Mouse (Mus musculus): ENCODE measurements around the gene Gm12794.
"Not testable (repeated sequence)": the region's sequence is repeated elsewhere in the genome, so short reads cannot be mapped to it uniquely, and the experiment has no call there.

The Gm12794 gene

DNA sequence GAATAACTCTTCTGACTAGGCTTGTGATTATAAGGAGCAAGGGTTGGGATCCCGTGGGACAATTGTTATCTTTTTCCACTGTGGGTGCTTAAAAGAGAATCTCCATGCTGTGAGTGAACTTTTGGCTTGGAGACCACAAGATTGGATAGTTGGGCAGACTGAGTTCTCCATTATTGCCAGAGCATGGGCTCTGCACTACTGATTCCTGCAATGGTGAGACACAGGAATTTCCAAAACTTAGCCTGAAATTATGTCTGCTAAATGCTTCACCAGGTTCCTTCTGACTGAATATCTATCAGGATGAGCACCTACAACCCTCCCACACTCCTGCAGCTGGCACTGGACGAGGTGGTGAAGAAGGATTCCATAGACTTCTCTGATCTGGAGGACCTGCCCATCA lies at the start of gene Gm12794:
Gene Gm12794, plus strand, starts transcription at position 301 of the 400 bp plus-strand sequence.
- DNase-seq (ENCODE audit: low read depth, low spot score) = not testable (repeated sequence)

DNA sequence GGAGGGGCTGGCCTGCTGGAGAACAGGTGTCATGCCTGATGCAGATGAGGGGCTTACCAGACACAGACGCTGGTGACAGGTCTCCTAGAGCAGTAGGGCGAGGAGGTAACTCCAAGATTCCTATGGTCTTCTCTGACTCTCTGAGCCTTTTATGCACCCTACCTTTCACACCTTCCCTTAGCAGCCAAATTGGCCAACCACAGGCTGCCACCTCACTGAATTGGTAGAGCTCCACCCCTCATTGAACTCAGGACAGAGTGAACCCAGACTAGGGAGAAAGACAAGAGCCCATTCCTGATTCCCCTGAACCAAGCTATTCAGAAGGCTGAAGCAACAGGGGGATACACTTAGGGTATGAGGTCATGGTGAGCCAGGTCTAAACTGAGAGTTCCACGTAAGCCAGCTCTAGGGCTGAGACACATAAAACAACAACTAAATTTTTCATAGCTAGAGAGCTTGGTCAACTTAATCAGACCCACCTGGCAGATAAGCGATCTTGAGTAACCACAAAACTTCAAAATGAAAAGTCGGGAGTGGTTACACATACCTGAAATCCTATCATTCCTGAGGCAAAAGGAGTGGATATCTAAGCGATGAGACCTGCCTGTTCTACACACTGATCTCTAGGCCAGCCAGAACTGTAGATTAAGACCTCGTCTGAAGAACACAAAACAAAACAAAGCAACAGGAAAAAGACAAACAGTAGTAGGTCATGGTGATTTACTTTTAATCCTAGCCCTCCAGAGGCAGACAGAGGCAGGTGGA lies 46.4 kb upstream of the Gm12794 start, which contains the start of gene C130073F10Rik:
Gene C130073F10Rik, minus strand, starts transcription at position 134 of the 765 bp plus-strand sequence.
- DNase-seq (ENCODE audit: low read depth, low spot score) = peak; percentile 59

GRCm38 (mm10) chr4:101908821-101909220 lies 31.4 kb upstream of the Gm12794 start, which contains the start of gene Gm12800:
Gm12800 (plus strand) TSS chr4:101909121.
- not testable (repeated sequence) for DNase-seq (ENCODE audit: low read depth, low spot score)

GRCm38 (mm10) chr4:101980949-101981348 lies 40.7 kb downstream of the Gm12794 start, which contains the start of gene Gm12790:
Gm12790 (minus strand) TSS chr4:101981049.
- DNase-seq (ENCODE audit: low read depth, low spot score) = not testable (repeated sequence)

GRCm38 (mm10) chr4:101985678-101986077 lies 45.5 kb downstream of the Gm12794 start:
- DNase-seq (ENCODE audit: low read depth, low spot score) = no peak

DNA sequence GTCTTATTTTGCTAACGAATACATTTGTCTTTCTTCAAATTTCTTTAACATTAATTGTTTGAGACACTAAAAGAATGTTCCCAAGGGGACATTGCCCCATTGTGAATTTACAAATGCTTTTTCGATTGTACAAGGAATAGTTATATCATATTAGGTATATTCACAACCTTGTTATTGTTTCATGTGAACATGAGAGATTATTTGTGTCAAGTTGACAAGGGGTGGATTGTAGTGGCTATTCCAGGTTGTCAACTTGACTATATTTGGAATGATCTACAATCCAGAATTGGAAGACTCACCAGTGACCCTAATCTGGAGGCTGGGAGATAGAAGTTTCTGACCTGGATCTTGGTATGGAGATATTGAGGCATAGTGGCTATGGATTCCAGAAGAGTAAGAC lies 46.1 kb downstream of the Gm12794 start, which contains the start of gene Gm12789:
Gene Gm12789, plus strand, starts transcription at position 301 of the 400 bp plus-strand sequence.
- DNase-seq (ENCODE audit: low read depth, low spot score) = not testable (repeated sequence)
